Mouse (Mus musculus) lung, adult 2 months (tissue): ENCODE data around the gene Folh1.

Source experiments
- CTCF ChIP-seq: fragments of 200-500 bp; IDR thresholded peaks from 2 replicates; pipeline ENCODE4 v1.5.1; 2011; ENCODE audit warnings: mild to moderate bottlenecking, low read length, control low read depth; ENCODE audit not compliant: insufficient read depth
- POLR2A ChIP-seq: fragments of 200-500 bp; IDR thresholded peaks from 2 replicates; pipeline ENCODE4 v1.6.1; 2011; ENCODE audit warnings: low read depth, mild to moderate bottlenecking, control low read depth, low read length, borderline replicate concordance; ENCODE audit errors: extremely low read depth

DNA sequence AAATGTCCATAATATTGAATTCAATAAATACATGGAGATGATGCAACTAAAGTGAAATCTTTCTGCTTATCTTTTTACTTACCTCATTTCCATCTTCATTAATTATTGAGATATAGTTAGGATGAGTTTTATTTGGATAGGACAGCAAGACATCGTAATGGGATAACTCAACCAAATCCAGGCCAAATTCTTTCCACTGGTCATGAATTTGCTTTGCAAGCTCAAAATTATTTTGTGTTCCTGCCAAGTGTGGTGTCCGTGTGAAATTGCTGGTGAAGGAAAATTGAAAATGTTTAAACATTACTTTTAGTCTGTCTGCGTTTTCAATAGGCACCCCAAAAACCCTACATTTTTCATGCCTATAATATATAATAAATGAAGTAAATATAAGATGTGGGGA is 4.1 kb downstream of the Folh1 start:
- TF ChIP-seq CTCF (no peak), POLR2A (no peak)
